Mouse (Mus musculus): Measurements from ENCODE around the gene Ugt1a10. TPM values are rescaled to one million over a fixed set of nuclear protein-coding genes. Genes with fewer than 3 reads are reported as not detected.

The Ugt1a10 gene
- polyA plus RNA-seq, 1 experiment = not detected

DNA sequence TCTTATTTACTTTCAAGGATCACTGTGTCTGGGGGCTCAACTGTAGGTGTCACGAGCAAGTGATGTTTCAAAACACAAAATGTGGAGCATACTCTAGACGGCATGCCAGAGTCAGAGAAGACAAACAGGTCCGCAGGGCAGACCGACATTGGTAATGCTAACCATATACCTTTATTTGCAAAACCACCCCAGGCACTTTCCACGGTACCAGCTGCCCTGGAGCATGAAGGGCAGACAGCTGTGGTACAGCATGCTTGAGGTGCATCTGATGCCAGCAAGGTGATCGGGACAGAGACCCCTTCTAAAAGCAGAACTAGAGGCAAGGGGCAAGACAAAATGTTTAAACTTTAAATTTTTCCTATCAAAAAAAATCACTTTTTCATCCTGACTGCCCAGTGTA is 207.8 kb downstream of the Ugt1a10 start:
- no peak overlapping the region for H3K4me3 ChIP-seq (replicated peaks)
- TF ChIP-seq GATA1 (IDR thresholded peaks at IDR 0.05; ENCODE audit: borderline replicate concordance, low read length) = no peak
- no peak for TF ChIP-seq FLI1 (IDR thresholded peaks at IDR 0.05; ENCODE audit: low read length)
- H3K9me3 ChIP-seq = peaks cover 6% of the 10 kb centered on the region
- H3K27me3 ChIP-seq (replicated peaks) = no peaks in the 10 kb centered on the region
- peaks cover 33% of the 10 kb centered on the region for H3K4me1 ChIP-seq
- H3K36me3 ChIP-seq (replicated peaks; ENCODE audit: low read length) = peaks cover 88% of the 10 kb centered on the region

DNA sequence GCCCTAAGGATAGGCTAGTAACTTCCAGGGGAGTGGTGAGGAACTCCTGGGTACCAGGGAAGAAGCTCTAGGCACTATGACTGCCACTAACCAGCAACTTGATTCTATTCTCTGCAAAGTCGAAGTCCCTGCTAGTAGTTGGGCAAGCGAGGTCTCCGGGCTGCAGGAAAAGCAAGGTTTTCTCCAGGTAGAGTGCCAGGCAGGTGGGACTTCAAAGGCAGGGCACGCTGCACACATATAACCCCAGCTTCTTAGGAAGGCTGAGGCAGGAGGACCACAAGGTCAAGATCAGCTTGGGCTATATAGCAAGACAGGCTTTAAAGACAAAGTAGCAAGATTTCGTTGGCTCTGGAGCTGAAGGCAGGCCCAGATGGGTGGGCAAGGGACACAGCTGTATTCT is 208.6 kb downstream of the Ugt1a10 start:
- H3K4me1 ChIP-seq = peaks cover 32% of the 10 kb centered on the region
- TF ChIP-seq FLI1 (IDR thresholded peaks at IDR 0.05; ENCODE audit: low read length) (no peak), GATA1 (IDR thresholded peaks at IDR 0.05; ENCODE audit: borderline replicate concordance, low read length) (no peak)

DNA sequence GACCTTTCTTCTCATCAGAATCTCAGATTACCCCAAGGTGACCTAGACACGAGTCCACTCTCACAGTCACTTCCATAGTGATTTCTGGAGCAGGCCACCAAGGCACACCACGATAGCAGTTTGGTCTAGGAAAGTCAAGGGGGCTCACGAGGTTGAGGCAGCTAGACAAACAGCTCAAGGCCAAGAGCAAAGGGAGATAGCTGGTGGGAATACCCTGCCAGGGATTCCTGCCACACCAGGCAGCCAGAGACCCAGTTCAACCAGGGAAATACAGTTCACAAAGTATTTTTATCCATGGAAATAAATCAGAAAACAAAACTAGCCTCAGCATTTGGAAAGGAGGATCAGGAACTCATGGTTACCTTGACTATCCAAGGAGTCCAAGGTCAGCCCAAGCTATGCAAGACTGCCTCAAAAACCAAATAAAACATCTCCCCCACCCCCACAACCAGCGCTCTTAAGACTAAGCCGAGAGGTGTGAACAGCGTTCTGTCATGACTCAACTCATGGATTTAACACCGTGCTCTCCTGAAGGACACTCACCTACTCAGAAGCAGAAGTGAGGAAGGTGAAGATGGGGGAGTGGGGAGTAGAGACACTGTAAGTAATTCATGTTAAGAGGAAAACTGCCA is 209.2 kb downstream of the Ugt1a10 start:
- no peaks in the 10 kb centered on the region for H3K27me3 ChIP-seq (replicated peaks)
- H3K9me3 ChIP-seq = no peaks in the 10 kb centered on the region
- H3K4me3 ChIP-seq (replicated peaks) = no peak overlapping the region
- peaks cover 100% of the 10 kb centered on the region for H3K36me3 ChIP-seq (replicated peaks; ENCODE audit: low read length)
- TF ChIP-seq GATA1 (IDR thresholded peaks at IDR 0.05; ENCODE audit: borderline replicate concordance, low read length) = no peak
- no peak for TF ChIP-seq FLI1 (IDR thresholded peaks at IDR 0.05; ENCODE audit: low read length)
- H3K4me1 ChIP-seq = peaks cover 27% of the 10 kb centered on the region

More for the DNA sequence above, 208.6 kb downstream of the Ugt1a10 start:
- peaks cover 96% of the 10 kb centered on the region for H3K36me3 ChIP-seq (replicated peaks; ENCODE audit: low read length)
- H3K27me3 ChIP-seq (replicated peaks) = no peaks in the 10 kb centered on the region
- no peak overlapping the region for H3K4me3 ChIP-seq (replicated peaks)
- no peaks in the 10 kb centered on the region for H3K9me3 ChIP-seq

DNA sequence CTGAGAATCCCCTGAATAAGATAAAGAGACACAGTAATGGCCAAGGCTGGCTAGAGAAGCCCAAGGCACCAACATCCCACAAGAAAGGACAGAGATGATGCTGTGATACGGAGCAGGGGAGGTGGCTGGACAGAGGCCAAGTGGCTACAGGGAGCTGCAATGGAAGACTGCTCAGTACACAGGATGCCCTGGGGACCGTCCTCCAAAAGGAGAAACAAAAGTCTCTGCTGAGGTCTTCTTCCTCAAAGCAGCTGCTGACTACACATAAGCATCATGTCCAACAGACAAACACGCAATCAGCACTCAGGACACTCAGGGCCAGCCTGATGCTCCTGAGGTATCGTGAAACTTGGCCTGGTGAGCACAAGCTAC is 209.7 kb downstream of the Ugt1a10 start:
- Histone ChIP-seq H3K27me3 (replicated peaks) (no peaks in the 10 kb centered on the region), H3K9me3 (no peaks in the 10 kb centered on the region), H3K4me1 (peaks cover 22% of the 10 kb centered on the region), H3K36me3 (replicated peaks; ENCODE audit: low read length) (peaks cover 100% of the 10 kb centered on the region), H3K4me3 (replicated peaks) (no peak overlapping the region)
- TF ChIP-seq GATA1 (IDR thresholded peaks at IDR 0.05; ENCODE audit: borderline replicate concordance, low read length) = no peak
- no peak for TF ChIP-seq FLI1 (IDR thresholded peaks at IDR 0.05; ENCODE audit: low read length)

DNA sequence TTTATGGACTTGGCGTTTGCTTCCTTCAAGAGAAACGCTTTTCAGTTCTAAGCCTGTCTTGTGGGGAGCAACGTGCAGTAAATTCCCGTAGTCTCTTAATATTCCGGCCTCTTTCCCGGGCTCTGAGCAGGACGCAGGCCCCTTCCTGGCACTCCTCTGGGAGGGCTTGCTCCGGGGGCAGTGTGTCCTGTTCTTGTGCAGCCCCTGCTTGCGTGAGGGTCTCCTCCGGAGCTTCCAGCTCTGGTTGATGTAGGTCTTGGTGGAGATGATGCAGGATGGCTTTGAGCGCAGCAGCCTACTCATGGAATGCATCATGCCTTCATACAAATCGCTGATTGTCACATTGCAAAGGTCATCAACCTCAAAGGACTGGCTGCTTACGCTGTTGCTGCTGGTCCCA is 210.9 kb downstream of the Ugt1a10 start:
- TF ChIP-seq GATA1 (IDR thresholded peaks at IDR 0.05; ENCODE audit: borderline replicate concordance, low read length) = no peak
- no peak for TF ChIP-seq FLI1 (IDR thresholded peaks at IDR 0.05; ENCODE audit: low read length)
- Histone ChIP-seq H3K27me3 (replicated peaks) (no peaks in the 10 kb centered on the region), H3K36me3 (replicated peaks; ENCODE audit: low read length) (peaks cover 96% of the 10 kb centered on the region), H3K4me3 (replicated peaks) (no peak overlapping the region), H3K9me3 (no peaks in the 10 kb centered on the region; the same call in 1 of the 2 replicates), H3K4me1 (peaks cover 15% of the 10 kb centered on the region)

DNA sequence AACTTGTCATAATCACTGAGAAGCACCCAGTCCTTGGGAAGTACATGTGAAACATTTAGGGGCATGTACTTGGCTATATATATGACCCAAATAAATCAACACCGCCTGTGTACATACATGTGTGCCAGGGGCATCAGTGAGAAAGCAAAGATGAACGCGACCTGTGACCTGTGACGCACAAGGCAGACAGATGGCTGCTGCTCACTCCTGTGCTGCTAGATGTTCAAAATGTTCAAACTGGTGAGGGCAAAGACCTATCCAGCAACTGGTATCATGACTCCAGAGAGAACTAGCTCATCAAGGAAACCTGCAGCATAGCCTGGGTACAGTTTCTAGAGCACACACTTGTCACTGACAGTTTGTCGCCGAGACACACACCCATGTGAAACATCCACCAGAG is 212.3 kb downstream of the Ugt1a10 start:
- TF ChIP-seq GATA1 (IDR thresholded peaks at IDR 0.05; ENCODE audit: borderline replicate concordance, low read length) = no peak
- no peak for TF ChIP-seq FLI1 (IDR thresholded peaks at IDR 0.05; ENCODE audit: low read length)

DNA sequence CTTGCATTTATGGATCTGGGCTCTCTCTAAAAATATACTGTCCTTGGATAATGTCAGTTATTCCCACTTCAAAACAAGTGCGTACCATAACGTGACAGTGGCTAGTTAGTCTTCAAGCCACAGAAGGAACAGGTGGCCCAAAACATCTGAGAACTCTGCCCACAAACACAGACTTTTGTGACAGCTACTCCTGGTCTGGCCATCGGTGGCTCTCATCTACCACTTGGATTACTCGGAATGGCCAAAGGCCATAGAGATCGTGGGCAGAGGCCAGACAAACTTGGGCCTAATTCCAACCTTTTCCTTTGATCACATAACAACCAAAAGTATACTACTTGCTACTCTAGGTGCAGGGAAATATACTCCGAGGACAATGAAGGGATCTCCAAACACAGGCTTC is 212.9 kb downstream of the Ugt1a10 start:
- peaks cover 96% of the 10 kb centered on the region for H3K36me3 ChIP-seq (replicated peaks; ENCODE audit: low read length)
- peaks cover 7% of the 10 kb centered on the region; the same call in 1 of the 2 replicates for H3K9me3 ChIP-seq
- TF ChIP-seq GATA1 (IDR thresholded peaks at IDR 0.05; ENCODE audit: borderline replicate concordance, low read length) (no peak), FLI1 (IDR thresholded peaks at IDR 0.05; ENCODE audit: low read length) (no peak)
- no peaks in the 10 kb centered on the region for H3K27me3 ChIP-seq (replicated peaks)
- no peak overlapping the region for H3K4me3 ChIP-seq (replicated peaks)
- peaks cover 4% of the 10 kb centered on the region for H3K4me1 ChIP-seq

More for the DNA sequence above, 212.3 kb downstream of the Ugt1a10 start:
- H3K4me1 ChIP-seq = peaks cover 2% of the 10 kb centered on the region
- no peaks in the 10 kb centered on the region for H3K27me3 ChIP-seq (replicated peaks)
- peaks cover 7% of the 10 kb centered on the region; the same call in 1 of the 2 replicates for H3K9me3 ChIP-seq
- peaks cover 96% of the 10 kb centered on the region for H3K36me3 ChIP-seq (replicated peaks; ENCODE audit: low read length)
- no peak overlapping the region for H3K4me3 ChIP-seq (replicated peaks)

Other genes starting within 250 kb of the Ugt1a10 start
- 10.9 and 24.3 TPM in 2 replicates for gene Dgkd, start 202.1 kb upstream of the Ugt1a10 start, polyA plus RNA-seq (2012; ENCODE audit: insufficient read depth, low replicate concordance)
- gene Usp40, start 46.8 kb upstream of the Ugt1a10 start, polyA plus RNA-seq (2012; ENCODE audit: insufficient read depth, low replicate concordance) = 0.68 and 2.3 TPM in 2 replicates
- 0.77 TPM in 1 of 2 replicates, not detected in the other for gene Ugt1a9, start 15.4 kb downstream of the Ugt1a10 start, polyA plus RNA-seq (2012; ENCODE audit: insufficient read depth, low replicate concordance)
- gene Ugt1a8, start 32.4 kb downstream of the Ugt1a10 start, polyA plus RNA-seq (2012; ENCODE audit: insufficient read depth, low replicate concordance) = not detected in 2 replicates
- 11.0 TPM in 1 of 2 replicates, not detected in the other for gene Ugt1a7c, start 39.7 kb downstream of the Ugt1a10 start, polyA plus RNA-seq (2012; ENCODE audit: insufficient read depth, low replicate concordance)
- gene Ugt1a6b, start 47.9 kb downstream of the Ugt1a10 start, polyA plus RNA-seq (2012; ENCODE audit: insufficient read depth, low replicate concordance) = not detected in 2 replicates
- not detected in 2 replicates for gene Ugt1a6a, start 79.4 kb downstream of the Ugt1a10 start, polyA plus RNA-seq (2012; ENCODE audit: insufficient read depth, low replicate concordance)
- 0.04 TPM in 1 of 2 replicates, not detected in the other for gene Ugt1a5, start 110.6 kb downstream of the Ugt1a10 start, polyA plus RNA-seq (2012; ENCODE audit: insufficient read depth, low replicate concordance)
- not detected in 2 replicates for gene Ugt1a2, start 145.2 kb downstream of the Ugt1a10 start, polyA plus RNA-seq (2012; ENCODE audit: insufficient read depth, low replicate concordance)
- not detected in 2 replicates for gene Dnajb3, start 150.4 kb downstream of the Ugt1a10 start, polyA plus RNA-seq (2012; ENCODE audit: insufficient read depth, low replicate concordance)
- gene Ugt1a1, start 156.6 kb downstream of the Ugt1a10 start, polyA plus RNA-seq (2012; ENCODE audit: insufficient read depth, low replicate concordance) = not detected in 2 replicates
- gene Mroh2a, start 171.6 kb downstream of the Ugt1a10 start, polyA plus RNA-seq (2012; ENCODE audit: insufficient read depth, low replicate concordance) = not detected in 2 replicates
- 2.4 and 4.0 TPM in 2 replicates for gene Hjurp, start 222.2 kb downstream of the Ugt1a10 start, polyA plus RNA-seq (2012; ENCODE audit: insufficient read depth, low replicate concordance)
- not detected in 2 replicates for gene Trpm8, start 222.3 kb downstream of the Ugt1a10 start, polyA plus RNA-seq (2012; ENCODE audit: insufficient read depth, low replicate concordance)

Data from megakaryocyte, embryonic 14.5 days (primary cell).